Mouse (Mus musculus) testis, adult 2 months (tissue): ENCODE results near the gene Bfar.

ENCODE experiments used
- CTCF ChIP-seq: fragments of 200-500 bp; IDR thresholded peaks from 2 replicates; pipeline ENCODE4 v1.5.1; 2012; ENCODE audit warnings: low read depth, mild to moderate bottlenecking, inconsistent platforms, low read length, moderate library complexity; ENCODE audit not compliant: control insufficient read depth, insufficient read depth, insufficient replicate concordance
- POLR2A ChIP-seq: fragments of 200-500 bp; IDR thresholded peaks from 2 replicates; pipeline ENCODE4 v1.6.1; 2012; ENCODE audit warnings: low read depth, mild to moderate bottlenecking, inconsistent platforms, low read length, moderate library complexity; ENCODE audit not compliant: control insufficient read depth

DNA sequence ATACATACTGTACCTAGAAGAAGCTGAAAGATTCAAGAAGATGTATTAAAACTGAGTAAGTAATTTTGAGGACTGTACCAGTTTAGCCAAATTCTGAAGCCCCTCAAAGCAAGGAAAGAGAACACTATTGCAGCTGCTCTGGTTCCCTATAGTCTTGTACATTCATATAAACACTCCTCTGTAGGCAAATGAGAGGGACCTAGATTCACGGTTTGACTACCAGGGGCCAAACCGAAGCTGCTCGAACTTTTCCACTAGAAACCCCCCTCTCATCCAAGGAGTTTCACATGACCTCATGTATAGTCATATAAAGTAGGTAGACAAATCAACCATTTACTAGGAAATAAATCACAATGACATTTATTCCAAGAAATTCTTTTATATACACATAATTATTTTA is 12.8 kb upstream of the Bfar start:
- TF ChIP-seq CTCF: no peak
- no peak for TF ChIP-seq POLR2A
